Mouse (Mus musculus) midbrain, embryonic 14.5 days (tissue): ENCODE results near the gene Zbtb38. TPM values are rescaled to one million over a fixed set of nuclear protein-coding genes. Genes with fewer than 3 reads are reported as not detected.

Experiments
- ATAC-seq: fragments of 200-750 bp; cut with Nextera tagmentation; 2 replicates; pipeline ENCODE4 v1.8.0; 2017; ENCODE audit warnings: moderate number of reproducible peaks, moderate library complexity; ENCODE audit not compliant: low FRiP score, low TSS enrichment
- DNase-seq: peaks from one replicate; pipeline ENCODE4 v3.0.0-alpha.2; 2015
- H3K27ac ChIP-seq: fragments of 300-500 bp; sonication (generic); replicated peaks from 2 replicates; pipeline ENCODE4 v1.5.1; 2014; ENCODE audit warnings: mild to moderate bottlenecking, low read depth, low read length, moderate library complexity
- H3K27me3 ChIP-seq: fragments of 300-500 bp; sonication (generic); 2 replicates; pipeline ENCODE4 v1.6.1; 2014; ENCODE audit warnings: low read length, control low read depth, mixed read lengths; ENCODE audit not compliant: control insufficient read depth, insufficient read depth
- H3K36me3 ChIP-seq: fragments of 300-500 bp; sonication (generic); 2 replicates; pipeline ENCODE4 v1.6.1; 2014; ENCODE audit warnings: low read length, control low read depth; ENCODE audit not compliant: control insufficient read depth, insufficient read depth
- H3K4me1 ChIP-seq: fragments of 300-500 bp; sonication (generic); 2 replicates; pipeline ENCODE4 v1.6.1; 2014; ENCODE audit warnings: mild to moderate bottlenecking, antibody characterized with exemption, low read length, control low read depth; ENCODE audit not compliant: control insufficient read depth, insufficient read depth
- H3K4me2 ChIP-seq: fragments of 300-500 bp; sonication (generic); 2 replicates; pipeline ENCODE4 v1.6.1; 2014; ENCODE audit warnings: mild to moderate bottlenecking, low read length, moderate library complexity
- H3K4me3 ChIP-seq: fragments of 300-500 bp; sonication (generic); replicated peaks from 2 replicates; pipeline ENCODE4 v1.5.1; 2014; ENCODE audit warnings: low read depth, low read length
- H3K9ac ChIP-seq: fragments of 300-500 bp; sonication (generic); replicated peaks from 2 replicates; pipeline ENCODE4 v1.6.1; 2014; ENCODE audit warnings: mild to moderate bottlenecking, low read length, moderate library complexity
- H3K9me3 ChIP-seq: fragments of 300-500 bp; sonication (generic); 2 replicates; pipeline ENCODE4 v1.6.1; 2016; ENCODE audit warnings: low read length, control low read depth, mixed read lengths; ENCODE audit not compliant: control insufficient read depth
- WGBS: fragments of 180-500 bp; shearing (Covaris S2); extraction: QIAGEN DNeasy Blood & Tissue Kit; methylation state at CpG from one replicate; pipeline ENCODE4 v1.1.7; 2014; 5-methylcytosine and 5-hydroxymethylcytosine counted together
- polyA plus RNA-seq: library from polyadenylated mRNA; unstranded; fragments of >200 nt; fragmentation: Nextera tagmentation; extraction: Ambion mirVana; gene quantifications from 2 replicates; pipeline ENCODE4 v1.2.1, GENCODE M21; 2014

Gene Zbtb38
- polyA plus RNA-seq, 1 experiment from 2014 or later: 55.1 TPM

- WGBS: 76% methylated on average over 10 of the region's 10 CpGs
- no peak for ATAC-seq
- no peak overlapping the region for H3K4me2 ChIP-seq
- no peaks in the 10 kb centered on the region for H3K27me3 ChIP-seq
- H3K4me1 ChIP-seq: no peaks in the 10 kb centered on the region
- no peak overlapping the region for H3K27ac ChIP-seq
- no peak overlapping the region for H3K4me3 ChIP-seq
- no peaks in the 10 kb centered on the region for H3K9me3 ChIP-seq
- no peak for DNase-seq
- no peaks in the 10 kb centered on the region for H3K36me3 ChIP-seq
- no peak overlapping the region for H3K9ac ChIP-seq
Observed at GRCm38 (mm10) chr9:96787797-96788196, 35.2 kb upstream of the Zbtb38 start.

GRCm38 (mm10) chr9:96785871-96786342 lies 33.3 kb upstream of the Zbtb38 start:
- Histone ChIP-seq H3K4me2 (no peak overlapping the region), H3K4me3 (no peak overlapping the region), H3K27me3 (no peaks in the 10 kb centered on the region), H3K9ac (no peak overlapping the region), H3K9me3 (no peaks in the 10 kb centered on the region), H3K36me3 (no peaks in the 10 kb centered on the region), H3K27ac (no peak overlapping the region), H3K4me1 (no peaks in the 10 kb centered on the region)
- DNase-seq: no peak
- 67% methylated on average over 9 of the region's 9 CpGs for WGBS
- ATAC-seq: no peak

GRCm38 (mm10) chr9:96785187-96785586 lies 32.6 kb upstream of the Zbtb38 start:
- Histone ChIP-seq H3K4me2 (no peak overlapping the region), H3K9me3 (no peaks in the 10 kb centered on the region), H3K27me3 (no peaks in the 10 kb centered on the region), H3K4me3 (no peak overlapping the region), H3K9ac (no peak overlapping the region), H3K36me3 (no peaks in the 10 kb centered on the region), H3K4me1 (no peaks in the 10 kb centered on the region), H3K27ac (no peak overlapping the region)
- WGBS: 84% methylated on average over 3 of the region's 3 CpGs
- DNase-seq: no peak
- no peak for ATAC-seq

GRCm38 (mm10) chr9:96783667-96784066 lies 31.0 kb upstream of the Zbtb38 start:
- Histone ChIP-seq H3K9me3 (no peaks in the 10 kb centered on the region), H3K27me3 (no peaks in the 10 kb centered on the region), H3K4me3 (no peak overlapping the region), H3K9ac (no peak overlapping the region), H3K36me3 (no peaks in the 10 kb centered on the region), H3K4me2 (no peak overlapping the region), H3K27ac (no peak overlapping the region), H3K4me1 (no peaks in the 10 kb centered on the region)
- 92% methylated on average over 9 of the region's 9 CpGs for WGBS
- ATAC-seq (no peak), DNase-seq (no peak)

- H3K27me3 ChIP-seq: no peaks in the 10 kb centered on the region
- H3K27ac ChIP-seq: no peak overlapping the region
- no peak for DNase-seq
Observed at GRCm38 (mm10) chr9:96783258-96783657, 30.6 kb upstream of the Zbtb38 start.

GRCm38 (mm10) chr9:96782062-96782461 lies 29.4 kb upstream of the Zbtb38 start:
- WGBS: 86% methylated on average over 8 of the region's 8 CpGs
- H3K9ac ChIP-seq: no peak overlapping the region
- no peaks in the 10 kb centered on the region for H3K9me3 ChIP-seq
- H3K4me3 ChIP-seq: no peak overlapping the region
- ATAC-seq: no peak
- no peaks in the 10 kb centered on the region for H3K4me1 ChIP-seq
- no peaks in the 10 kb centered on the region for H3K36me3 ChIP-seq
- no peak overlapping the region for H3K4me2 ChIP-seq
- H3K27me3 ChIP-seq: no peaks in the 10 kb centered on the region
- DNase-seq: no peak
- H3K27ac ChIP-seq: no peak overlapping the region

More at GRCm38 (mm10) chr9:96783258-96783657, 30.6 kb upstream of the Zbtb38 start:
- H3K4me1 ChIP-seq: no peaks in the 10 kb centered on the region
- no peaks in the 10 kb centered on the region for H3K36me3 ChIP-seq
- no peak for ATAC-seq
- H3K9me3 ChIP-seq: no peaks in the 10 kb centered on the region
- H3K4me3 ChIP-seq: no peak overlapping the region
- no peak overlapping the region for H3K4me2 ChIP-seq
- H3K9ac ChIP-seq: no peak overlapping the region
- WGBS: 71% methylated on average over 5 of the region's 5 CpGs

- Histone ChIP-seq H3K9me3 (no peaks in the 10 kb centered on the region), H3K36me3 (no peaks in the 10 kb centered on the region), H3K27me3 (no peaks in the 10 kb centered on the region), H3K9ac (no peak overlapping the region), H3K4me3 (no peak overlapping the region), H3K4me2 (no peak overlapping the region), H3K27ac (no peak overlapping the region), H3K4me1 (0 out of 2 replicates have a peak, but pooled peaks cover 2% of the 10 kb centered on the region)
- DNase-seq (peak; percentile 42), ATAC-seq (no peak)
- 7% methylated on average over 6 of the region's 6 CpGs for WGBS
Observed at GRCm38 (mm10) chr9:96773146-96773545, 20.5 kb upstream of the Zbtb38 start.

GRCm38 (mm10) chr9:96770443-96770842 lies 17.8 kb upstream of the Zbtb38 start:
- Histone ChIP-seq H3K27me3 (no peaks in the 10 kb centered on the region), H3K4me3 (no peak overlapping the region), H3K4me2 (no peak overlapping the region), H3K9me3 (no peaks in the 10 kb centered on the region), H3K4me1 (0 out of 2 replicates have a peak, but pooled peaks cover 2% of the 10 kb centered on the region), H3K9ac (no peak overlapping the region), H3K36me3 (no peaks in the 10 kb centered on the region), H3K27ac (no peak overlapping the region)
- 88% methylated on average over 3 of the region's 3 CpGs for WGBS
- ATAC-seq (no peak), DNase-seq (no peak)

GRCm38 (mm10) chr9:96769651-96770050 lies 17.0 kb upstream of the Zbtb38 start:
- Histone ChIP-seq H3K4me2 (no peak overlapping the region), H3K9me3 (no peaks in the 10 kb centered on the region), H3K4me3 (no peak overlapping the region), H3K4me1 (0 out of 2 replicates have a peak, but pooled peaks cover 2% of the 10 kb centered on the region), H3K27ac (no peak overlapping the region), H3K27me3 (no peaks in the 10 kb centered on the region), H3K9ac (no peak overlapping the region), H3K36me3 (no peaks in the 10 kb centered on the region)
- DNase-seq (no peak), ATAC-seq (no peak)
- 90% methylated on average over 9 of the region's 9 CpGs for WGBS
